Mouse (Mus musculus): Measurements from ENCODE around the gene Pla2g4a. TPM values are rescaled to one million over a fixed set of nuclear protein-coding genes. Genes with fewer than 3 reads are reported as not detected.

Gene Pla2g4a
- polyA plus RNA-seq, 1 experiment, result 1.0 TPM

DNA sequence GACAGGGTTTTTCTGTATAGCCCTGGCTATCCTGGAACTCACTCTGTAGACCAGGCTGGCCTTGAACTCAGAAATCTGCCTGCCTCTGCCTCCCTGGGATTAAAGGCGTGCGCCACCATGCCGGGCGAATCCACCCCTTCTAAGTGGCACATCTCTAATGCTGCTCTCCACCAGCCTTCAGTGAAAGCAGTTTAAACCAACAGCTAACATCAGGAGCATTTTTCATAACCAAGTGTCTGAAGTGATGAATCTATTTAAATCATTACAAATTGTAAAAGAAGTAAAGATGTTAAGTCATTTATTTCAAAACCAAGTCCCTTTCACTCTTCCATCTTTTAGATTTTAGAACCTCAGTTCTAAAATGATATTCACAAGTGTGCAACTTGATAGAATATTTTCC lies 839 bp downstream of the Pla2g4a start:
- Histone ChIP-seq H3K4me1 (ENCODE audit: control insufficient read depth, insufficient read depth, low read length) (no peaks in the 10 kb centered on the region), H3K27ac (ENCODE audit: control insufficient read depth, insufficient read depth, low read depth, low read length) (no peak overlapping the region), H3K4me3 (ENCODE audit: control insufficient read depth, low read depth, low read length) (no peak overlapping the region)

DNA sequence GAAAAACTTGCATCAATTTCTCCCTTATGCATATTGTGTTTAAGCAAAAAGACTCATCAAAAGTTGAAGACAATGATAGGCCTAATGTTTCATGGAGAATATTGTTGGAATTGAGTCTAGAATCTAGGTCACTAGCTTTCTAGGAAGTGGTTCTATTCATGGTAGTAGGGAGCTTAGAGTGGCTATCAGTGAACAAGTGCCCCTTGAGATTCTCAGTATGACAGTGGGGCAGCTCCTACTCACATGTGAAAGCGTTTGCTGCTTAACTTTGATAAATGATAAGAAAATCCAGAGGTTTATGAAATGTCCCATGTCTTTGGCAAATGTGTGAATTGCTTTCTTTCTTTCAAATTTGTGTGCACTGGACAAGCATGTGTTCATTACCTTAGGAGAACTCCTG lies 2.0 kb downstream of the Pla2g4a start:
- H3K36me3 ChIP-seq (ENCODE audit: control insufficient read depth, insufficient read depth, low read length), result no peaks in the 10 kb centered on the region
- no peak overlapping the region for H3K27ac ChIP-seq (ENCODE audit: control insufficient read depth, insufficient read depth, low read depth, low read length)
- no peaks in the 10 kb centered on the region for H3K4me1 ChIP-seq (ENCODE audit: control insufficient read depth, insufficient read depth, low read length)
- TF ChIP-seq POLR2A (IDR thresholded peaks at IDR 0.05; ENCODE audit: control insufficient read depth, low read depth, low read length), result no peak
- TF ChIP-seq CTCF (IDR thresholded peaks at IDR 0.05; ENCODE audit: control insufficient read depth, insufficient read depth, insufficient replicate concordance, low read depth, low read length), result no peak
- no peaks in the 10 kb centered on the region for H3K27me3 ChIP-seq (ENCODE audit: control insufficient read depth, insufficient read depth, low read length)
- H3K4me3 ChIP-seq (ENCODE audit: control insufficient read depth, low read depth, low read length), result no peak overlapping the region

More for the DNA sequence above, 839 bp downstream of the Pla2g4a start:
- TF ChIP-seq CTCF (IDR thresholded peaks at IDR 0.05; ENCODE audit: control insufficient read depth, insufficient read depth, insufficient replicate concordance, low read depth, low read length) (no peak), POLR2A (IDR thresholded peaks at IDR 0.05; ENCODE audit: control insufficient read depth, low read depth, low read length) (no peak)
- H3K36me3 ChIP-seq (ENCODE audit: control insufficient read depth, insufficient read depth, low read length), result no peaks in the 10 kb centered on the region
- H3K27me3 ChIP-seq (ENCODE audit: control insufficient read depth, insufficient read depth, low read length), result no peaks in the 10 kb centered on the region

DNA sequence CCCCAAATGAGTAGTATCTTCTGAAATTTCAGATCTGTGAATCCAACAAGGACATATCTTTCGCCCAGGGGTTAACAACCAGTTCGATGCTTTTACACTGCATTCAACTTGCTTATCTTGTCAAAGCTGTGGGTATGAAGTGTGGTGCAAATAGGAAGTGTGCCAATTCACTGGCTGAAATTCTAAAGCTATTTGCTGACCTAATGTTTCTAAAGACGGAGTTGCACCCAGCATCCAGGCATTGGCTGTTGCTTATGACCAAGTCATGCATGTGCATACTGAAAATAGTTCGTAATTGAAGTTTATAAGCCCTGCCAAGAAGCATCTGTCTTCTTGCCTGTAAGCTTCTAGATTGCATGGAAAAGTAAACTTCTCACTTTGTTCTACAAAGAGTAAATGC lies 5.6 kb downstream of the Pla2g4a start:
- H3K36me3 ChIP-seq (ENCODE audit: control insufficient read depth, insufficient read depth, low read length), result no peaks in the 10 kb centered on the region
- TF ChIP-seq POLR2A (IDR thresholded peaks at IDR 0.05; ENCODE audit: control insufficient read depth, low read depth, low read length) (no peak), CTCF (IDR thresholded peaks at IDR 0.05; ENCODE audit: control insufficient read depth, insufficient read depth, insufficient replicate concordance, low read depth, low read length) (no peak)
- H3K27ac ChIP-seq (ENCODE audit: control insufficient read depth, insufficient read depth, low read depth, low read length), result no peak overlapping the region
- no peaks in the 10 kb centered on the region for H3K27me3 ChIP-seq (ENCODE audit: control insufficient read depth, insufficient read depth, low read length)
- no peaks in the 10 kb centered on the region for H3K4me1 ChIP-seq (ENCODE audit: control insufficient read depth, insufficient read depth, low read length)
- no peak overlapping the region for H3K4me3 ChIP-seq (ENCODE audit: control insufficient read depth, low read depth, low read length)

DNA sequence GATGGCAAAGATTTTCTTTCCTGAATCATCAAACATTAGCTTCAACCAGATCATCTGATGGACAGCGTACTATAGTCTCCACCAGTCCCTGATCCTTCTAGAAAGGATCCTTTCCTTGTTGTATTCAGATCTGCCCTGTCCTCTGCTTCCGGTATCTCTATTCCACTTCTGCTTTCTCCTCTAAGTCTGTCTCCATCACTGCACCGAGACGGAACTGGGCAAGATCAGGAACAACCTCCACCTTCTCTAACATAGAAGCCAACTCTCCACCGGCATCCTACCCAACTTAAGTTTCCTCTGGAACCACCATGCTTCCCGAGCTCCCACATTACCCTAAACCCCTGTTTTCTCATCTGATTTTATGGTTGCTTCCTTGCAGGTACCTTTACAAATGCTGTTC lies 7.1 kb downstream of the Pla2g4a start:
- no peaks in the 10 kb centered on the region for H3K36me3 ChIP-seq (ENCODE audit: control insufficient read depth, insufficient read depth, low read length)
- H3K27ac ChIP-seq (ENCODE audit: control insufficient read depth, insufficient read depth, low read depth, low read length), result no peak overlapping the region
- TF ChIP-seq POLR2A (IDR thresholded peaks at IDR 0.05; ENCODE audit: control insufficient read depth, low read depth, low read length) (no peak), CTCF (IDR thresholded peaks at IDR 0.05; ENCODE audit: control insufficient read depth, insufficient read depth, insufficient replicate concordance, low read depth, low read length) (no peak)
- no peaks in the 10 kb centered on the region for H3K4me1 ChIP-seq (ENCODE audit: control insufficient read depth, insufficient read depth, low read length)
- no peaks in the 10 kb centered on the region for H3K27me3 ChIP-seq (ENCODE audit: control insufficient read depth, insufficient read depth, low read length)
- H3K4me3 ChIP-seq (ENCODE audit: control insufficient read depth, low read depth, low read length), result no peak overlapping the region

DNA sequence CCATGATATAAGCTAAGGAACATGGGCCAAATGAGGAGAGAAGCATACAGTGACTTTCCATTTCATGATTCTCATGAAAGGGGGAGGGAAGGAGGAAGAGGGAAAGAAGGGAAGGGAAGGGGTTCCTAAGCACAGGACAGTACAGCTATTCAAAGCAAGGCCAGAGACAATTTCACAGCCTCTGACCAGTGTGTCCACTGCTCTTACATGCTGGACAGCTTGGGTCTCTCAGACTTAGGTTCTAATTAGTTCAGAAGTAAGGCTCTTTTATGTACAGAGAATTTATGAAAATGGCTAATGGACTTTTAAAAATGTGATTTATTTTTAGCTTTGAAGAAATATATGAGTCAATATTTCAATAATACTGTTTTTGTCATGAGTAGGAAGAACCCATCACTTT lies 9.0 kb downstream of the Pla2g4a start:
- TF ChIP-seq CTCF (IDR thresholded peaks at IDR 0.05; ENCODE audit: control insufficient read depth, insufficient read depth, insufficient replicate concordance, low read depth, low read length) (no peak), POLR2A (IDR thresholded peaks at IDR 0.05; ENCODE audit: control insufficient read depth, low read depth, low read length) (no peak)
- no peaks in the 10 kb centered on the region for H3K4me1 ChIP-seq (ENCODE audit: control insufficient read depth, insufficient read depth, low read length)
- H3K36me3 ChIP-seq (ENCODE audit: control insufficient read depth, insufficient read depth, low read length), result no peaks in the 10 kb centered on the region

DNA sequence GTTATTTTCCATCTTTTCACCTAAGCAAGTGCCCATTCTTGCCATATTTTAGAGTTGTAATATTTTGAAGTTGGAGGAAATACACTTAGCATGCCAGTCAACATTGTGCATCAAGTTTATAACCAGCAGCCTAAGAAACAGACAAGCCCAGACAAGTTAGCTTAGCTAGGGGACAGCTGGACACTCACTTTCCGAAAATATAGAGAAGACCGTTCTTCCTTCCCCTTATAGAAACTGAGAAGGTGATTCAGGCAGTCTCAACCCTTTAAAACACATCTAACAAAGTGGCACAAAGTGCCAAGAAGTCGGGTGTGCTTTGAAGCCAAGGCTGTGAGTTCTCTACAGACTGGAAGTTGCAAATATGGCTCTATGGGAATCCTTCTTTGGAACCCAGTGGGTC lies 10.4 kb downstream of the Pla2g4a start:
- no peak overlapping the region for H3K4me3 ChIP-seq (ENCODE audit: control insufficient read depth, low read depth, low read length)
- no peak for TF ChIP-seq CTCF (IDR thresholded peaks at IDR 0.05; ENCODE audit: control insufficient read depth, insufficient read depth, insufficient replicate concordance, low read depth, low read length)
- TF ChIP-seq POLR2A (IDR thresholded peaks at IDR 0.05; ENCODE audit: control insufficient read depth, low read depth, low read length), result no peak
- no peaks in the 10 kb centered on the region for H3K4me1 ChIP-seq (ENCODE audit: control insufficient read depth, insufficient read depth, low read length)
- no peak overlapping the region for H3K27ac ChIP-seq (ENCODE audit: control insufficient read depth, insufficient read depth, low read depth, low read length)
- no peaks in the 10 kb centered on the region for H3K36me3 ChIP-seq (ENCODE audit: control insufficient read depth, insufficient read depth, low read length)
- H3K27me3 ChIP-seq (ENCODE audit: control insufficient read depth, insufficient read depth, low read length), result no peaks in the 10 kb centered on the region

More for the DNA sequence above, 9.0 kb downstream of the Pla2g4a start:
- no peak overlapping the region for H3K4me3 ChIP-seq (ENCODE audit: control insufficient read depth, low read depth, low read length)
- no peaks in the 10 kb centered on the region for H3K27me3 ChIP-seq (ENCODE audit: control insufficient read depth, insufficient read depth, low read length)
- no peak overlapping the region for H3K27ac ChIP-seq (ENCODE audit: control insufficient read depth, insufficient read depth, low read depth, low read length)

DNA sequence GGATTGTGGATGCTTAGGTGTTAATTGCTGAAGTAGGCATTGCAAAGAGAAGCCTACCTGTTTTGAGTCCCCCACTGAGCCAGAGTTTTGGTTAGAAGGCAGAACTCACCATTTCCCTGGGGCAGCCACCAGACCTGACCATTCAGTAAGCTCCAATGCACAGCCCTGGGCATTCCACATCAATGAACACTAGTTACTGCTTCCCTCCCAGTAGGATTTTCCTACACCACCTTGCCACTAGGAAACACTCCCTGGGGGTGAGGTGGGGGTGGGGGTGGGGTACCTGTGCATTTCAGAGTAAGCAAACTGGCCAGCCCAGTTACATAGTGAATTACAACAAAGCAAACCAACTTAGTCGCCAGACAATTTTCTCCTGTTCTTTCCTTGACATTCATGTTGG lies 10.8 kb downstream of the Pla2g4a start:
- Histone ChIP-seq H3K4me3 (ENCODE audit: control insufficient read depth, low read depth, low read length) (no peak overlapping the region), H3K27ac (ENCODE audit: control insufficient read depth, insufficient read depth, low read depth, low read length) (no peak overlapping the region), H3K36me3 (ENCODE audit: control insufficient read depth, insufficient read depth, low read length) (no peaks in the 10 kb centered on the region), H3K27me3 (ENCODE audit: control insufficient read depth, insufficient read depth, low read length) (no peaks in the 10 kb centered on the region), H3K4me1 (ENCODE audit: control insufficient read depth, insufficient read depth, low read length) (no peaks in the 10 kb centered on the region)
- TF ChIP-seq POLR2A (IDR thresholded peaks at IDR 0.05; ENCODE audit: control insufficient read depth, low read depth, low read length) (no peak), CTCF (IDR thresholded peaks at IDR 0.05; ENCODE audit: control insufficient read depth, insufficient read depth, insufficient replicate concordance, low read depth, low read length) (no peak)

DNA sequence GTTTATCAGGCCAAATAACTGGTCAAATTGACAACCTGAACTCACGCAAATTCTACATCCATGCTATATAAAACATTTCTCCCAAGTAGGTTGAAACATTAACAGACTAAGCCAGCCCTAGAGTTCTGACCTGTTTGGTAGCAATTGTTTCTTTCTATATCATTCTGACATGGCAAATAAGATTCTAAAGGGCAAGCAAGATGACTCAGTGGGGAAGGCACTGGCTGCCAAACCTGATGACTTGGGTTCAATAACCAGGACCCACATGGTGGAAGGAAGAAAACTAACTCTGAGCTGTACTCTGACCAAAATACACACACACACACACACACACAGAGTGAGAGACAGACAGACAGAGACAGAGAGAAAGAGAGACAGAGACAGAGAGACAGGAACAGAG lies 11.8 kb downstream of the Pla2g4a start:
- no peaks in the 10 kb centered on the region for H3K36me3 ChIP-seq (ENCODE audit: control insufficient read depth, insufficient read depth, low read length)
- no peaks in the 10 kb centered on the region for H3K27me3 ChIP-seq (ENCODE audit: control insufficient read depth, insufficient read depth, low read length)
- H3K4me3 ChIP-seq (ENCODE audit: control insufficient read depth, low read depth, low read length), result no peak overlapping the region
- TF ChIP-seq POLR2A (IDR thresholded peaks at IDR 0.05; ENCODE audit: control insufficient read depth, low read depth, low read length) (no peak), CTCF (IDR thresholded peaks at IDR 0.05; ENCODE audit: control insufficient read depth, insufficient read depth, insufficient replicate concordance, low read depth, low read length) (no peak)
- H3K4me1 ChIP-seq (ENCODE audit: control insufficient read depth, insufficient read depth, low read length), result no peaks in the 10 kb centered on the region
- H3K27ac ChIP-seq (ENCODE audit: control insufficient read depth, insufficient read depth, low read depth, low read length), result no peak overlapping the region
